Mouse (Mus musculus) natural killer cell, adult 2 months (primary cell): ENCODE measurements around the gene Egflam.

Experiments used
- DNase-seq, 2 experiments: peaks; one replicate each; pipeline ENCODE4 v3.0.0; 2022; ENCODE audit warnings: low spot score in 2 of 2

Gene Egflam

GRCm38 (mm10) chr15:7173776-7174175 lies 224.4 kb downstream of the Egflam start:
- DNase-seq = no peak

- DNase-seq = no peak
Observed at GRCm38 (mm10) chr15:7173346-7173745, 224.8 kb downstream of the Egflam start.

- no peak for DNase-seq
Observed at GRCm38 (mm10) chr15:7172875-7173274, 225.3 kb downstream of the Egflam start.

- DNase-seq = no peak
Observed at GRCm38 (mm10) chr15:7167906-7168532, 230.2 kb downstream of the Egflam start.

GRCm38 (mm10) chr15:7167238-7167905 lies 230.8 kb downstream of the Egflam start:
- no peak for DNase-seq

GRCm38 (mm10) chr15:7166735-7167134 lies 231.5 kb downstream of the Egflam start:
- no peak for DNase-seq

GRCm38 (mm10) chr15:7163851-7164250 lies 234.3 kb downstream of the Egflam start:
- no peak for DNase-seq

GRCm38 (mm10) chr15:7160321-7160720 lies 237.9 kb downstream of the Egflam start:
- DNase-seq = no peak

GRCm38 (mm10) chr15:7159869-7160268 lies 238.3 kb downstream of the Egflam start:
- DNase-seq = no peak

GRCm38 (mm10) chr15:7157658-7158057 lies 240.5 kb downstream of the Egflam start:
- DNase-seq = no peak
